Mouse (Mus musculus) forebrain, embryonic 16.5 days (tissue): ENCODE results near the gene Rnf227. TPM values are rescaled to one million over a fixed set of nuclear protein-coding genes. Genes with fewer than 3 reads are reported as not detected.
"Not testable (repeated sequence)": the region's sequence is repeated elsewhere in the genome, so short reads cannot be mapped to it uniquely, and the experiment has no call there.

ENCODE experiments used
- ATAC-seq: fragments of 200-750 bp; cut with Nextera tagmentation; 2 replicates; pipeline ENCODE4 v1.8.0; 2017; ENCODE audit warnings: mild to moderate bottlenecking, moderate library complexity
- H3K27ac ChIP-seq: fragments of 300-500 bp; sonication (generic); 2 replicates; pipeline ENCODE4 v1.5.1; 2014; ENCODE audit warnings: low read length, control low read depth
- H3K27me3 ChIP-seq: fragments of 300-500 bp; sonication (generic); replicated peaks from 2 replicates; pipeline ENCODE4 v1.6.1; 2014; ENCODE audit warnings: low read length; ENCODE audit not compliant: control insufficient read depth, insufficient read depth
- H3K36me3 ChIP-seq: fragments of 300-500 bp; sonication (generic); 2 replicates; pipeline ENCODE4 v1.6.1; 2014; ENCODE audit not compliant: control insufficient read depth, insufficient read depth
- H3K4me1 ChIP-seq: fragments of 300-500 bp; sonication (generic); replicated peaks from 2 replicates; pipeline ENCODE4 v1.6.1; 2014; ENCODE audit warnings: low read length; ENCODE audit not compliant: control insufficient read depth, insufficient read depth
- H3K4me2 ChIP-seq: fragments of 300-500 bp; sonication (generic); 2 replicates; pipeline ENCODE4 v1.6.1; 2014; ENCODE audit warnings: mild to moderate bottlenecking, low read length, control low read depth
- H3K4me3 ChIP-seq: fragments of 300-500 bp; sonication (generic); replicated peaks from 2 replicates; pipeline ENCODE4 v1.5.1; 2014; ENCODE audit warnings: mild to moderate bottlenecking, low read length, control low read depth
- H3K9ac ChIP-seq: fragments of 300-500 bp; sonication (generic); replicated peaks from 2 replicates; pipeline ENCODE4 v1.6.1; 2014; ENCODE audit warnings: low read depth, low read length, control low read depth
- H3K9me3 ChIP-seq: fragments of 300-500 bp; sonication (generic); 2 replicates; pipeline ENCODE4 v1.6.1; 2016; ENCODE audit warnings: low read length; ENCODE audit not compliant: control insufficient read depth
- WGBS: fragments of 180-500 bp; shearing (Covaris S2); extraction: QIAGEN DNeasy Blood & Tissue Kit; methylation state at CpG from one replicate; pipeline ENCODE4 v1.1.7; 2014; 5-methylcytosine and 5-hydroxymethylcytosine counted together
- polyA plus RNA-seq: library from polyadenylated mRNA; unstranded; fragments of >200 nt; fragmentation: Nextera tagmentation; extraction: Ambion mirVana; gene quantifications from 2 replicates; pipeline ENCODE4 v1.2.1, GENCODE M21; 2015

The Rnf227 gene
- polyA plus RNA-seq, 1 experiment from 2014 or later = 144 TPM

- Histone ChIP-seq H3K9ac (no peak overlapping the region), H3K27ac (no peak overlapping the region), H3K4me2 (no peak overlapping the region), H3K27me3 (no peaks in the 10 kb centered on the region), H3K36me3 (peaks cover 16% of the 10 kb centered on the region), H3K4me3 (no peak overlapping the region), H3K4me1 (0 out of 2 replicates have a peak, but pooled peaks cover 4% of the 10 kb centered on the region), H3K9me3 (no peaks in the 10 kb centered on the region)
- no peak for ATAC-seq
- WGBS = 98% methylated on average over 6 of the region's 6 CpGs
Observed at GRCm38 (mm10) chr11:69316361-69316760, 23.9 kb upstream of the Rnf227 start.

- H3K9ac ChIP-seq, H3K27me3 ChIP-seq, H3K4me2 ChIP-seq, H3K27ac ChIP-seq, ATAC-seq, H3K4me3 ChIP-seq, H3K9me3 ChIP-seq: not testable (repeated sequence)
- H3K36me3 ChIP-seq = peaks cover 14% of the 10 kb centered on the region
- H3K4me1 ChIP-seq = peaks cover 19% of the 10 kb centered on the region
- WGBS = 88% methylated on average over 3 of the region's 3 CpGs
Observed at GRCm38 (mm10) chr11:69318000-69318399, 22.3 kb upstream of the Rnf227 start.

- Histone ChIP-seq H3K27ac (no peak overlapping the region), H3K27me3 (no peaks in the 10 kb centered on the region), H3K36me3 (peaks cover 14% of the 10 kb centered on the region), H3K9me3 (no peaks in the 10 kb centered on the region), H3K4me2 (peak overlapping the region; percentile 73; the same call in 1 of the 2 replicates), H3K4me1 (peaks cover 40% of the 10 kb centered on the region), H3K4me3 (no peak overlapping the region), H3K9ac (0 out of 2 replicates have a peak overlapping the region, but pooled peaks have one; percentile 15)
- ATAC-seq = no peak
- WGBS = 90% methylated on average over 6 of the region's 6 CpGs
Observed at GRCm38 (mm10) chr11:69321580-69321979, 18.7 kb upstream of the Rnf227 start.

- Histone ChIP-seq H3K9ac (peak overlapping the region; percentile 15; the same call in 1 of the 2 replicates), H3K9me3 (no peaks in the 10 kb centered on the region), H3K4me2 (peak overlapping the region; percentile 73), H3K4me1 (peaks cover 44% of the 10 kb centered on the region), H3K4me3 (peak overlapping the region; percentile 50), H3K27ac (no peak overlapping the region), H3K36me3 (peaks cover 14% of the 10 kb centered on the region), H3K27me3 (no peaks in the 10 kb centered on the region)
- 48% methylated on average over 6 of the region's 6 CpGs for WGBS
- ATAC-seq = no peak
Observed at GRCm38 (mm10) chr11:69322010-69322409, 18.3 kb upstream of the Rnf227 start.

- Histone ChIP-seq H3K27me3 (no peaks in the 10 kb centered on the region), H3K27ac (peak overlapping the region; percentile 91), H3K9ac (peak overlapping the region; percentile 78), H3K36me3 (peaks cover 7% of the 10 kb centered on the region; the same call in 1 of the 2 replicates), H3K9me3 (no peaks in the 10 kb centered on the region), H3K4me1 (peaks cover 46% of the 10 kb centered on the region), H3K4me2 (peak overlapping the region; percentile 73), H3K4me3 (peak overlapping the region; percentile 50)
- WGBS = 10% methylated on average over 18 of the region's 18 CpGs
- ATAC-seq = no peak
Observed at GRCm38 (mm10) chr11:69322693-69323471, 17.4 kb upstream of the Rnf227 start.

GRCm38 (mm10) chr11:69323667-69324111 lies 16.6 kb upstream of the Rnf227 start, which contains the start of the genes Cntrob and Trappc1:
Cntrob (minus strand) TSS chr11:69323775.
Trappc1 (plus strand) TSS chr11:69323980.
- peak; percentile 96 for ATAC-seq
- Histone ChIP-seq H3K9me3 (no peaks in the 10 kb centered on the region), H3K4me3 (peak within 1 kb of the TSS; percentile 50), H3K9ac (peak within 1 kb of the TSS; percentile 78), H3K27me3 (no peaks in the 10 kb centered on the region), H3K4me2 (peak within 1 kb of the TSS; percentile 94), H3K4me1 (peaks cover 46% of the 10 kb centered on the region), H3K27ac (peak within 1 kb of the TSS; percentile 91), H3K36me3 (peaks cover 4% of the 10 kb centered on the region; the same call in 1 of the 2 replicates)
- under 1% methylated on average over 30 of the region's 30 CpGs for WGBS

GRCm38 (mm10) chr11:69324749-69325148 lies 15.5 kb upstream of the Rnf227 start:
- Histone ChIP-seq H3K4me2 (peak overlapping the region; percentile 94), H3K4me1 (peaks cover 46% of the 10 kb centered on the region), H3K9me3 (no peaks in the 10 kb centered on the region), H3K27me3 (no peaks in the 10 kb centered on the region), H3K36me3 (no peaks in the 10 kb centered on the region), H3K4me3 (peak overlapping the region; percentile 50), H3K9ac (no peak overlapping the region), H3K27ac (no peak overlapping the region)
- whole genome bisulfite sequencing = 83% methylated on average over 6 of the region's 6 CpGs
- no peak for ATAC-seq

- peak; percentile 53 for ATAC-seq
- Histone ChIP-seq H3K9ac (peak within 1 kb of the TSS; percentile 62), H3K4me3 (peak within 1 kb of the TSS; percentile 44), H3K27ac (no peak within 1 kb of the TSS), H3K4me1 (peaks cover 46% of the 10 kb centered on the region), H3K27me3 (no peaks in the 10 kb centered on the region), H3K9me3 (no peaks in the 10 kb centered on the region), H3K4me2 (peak within 1 kb of the TSS; percentile 64), H3K36me3 (no peaks in the 10 kb centered on the region)
- WGBS = 10% methylated on average over 26 of the region's 26 CpGs
Observed at GRCm38 (mm10) chr11:69325628-69326407, 14.4 kb upstream of the Rnf227 start, which contains the start of gene Kcnab3. Kcnab3 (plus strand) TSS chr11:69326258.
